Mouse (Mus musculus): ENCODE results near the gene Tmem198. TPM values are rescaled to one million over a fixed set of nuclear protein-coding genes. Genes with fewer than 3 reads are reported as not detected.
A peak's percentile ranks its signal among the peaks of the same experiment; 100 is the strongest.

Gene Tmem198
- total RNA-seq (2015) = not detected in 2 replicates
- total RNA-seq (2017) = 2.9 TPM in 1 of 2 replicates, not detected in the other

DNA sequence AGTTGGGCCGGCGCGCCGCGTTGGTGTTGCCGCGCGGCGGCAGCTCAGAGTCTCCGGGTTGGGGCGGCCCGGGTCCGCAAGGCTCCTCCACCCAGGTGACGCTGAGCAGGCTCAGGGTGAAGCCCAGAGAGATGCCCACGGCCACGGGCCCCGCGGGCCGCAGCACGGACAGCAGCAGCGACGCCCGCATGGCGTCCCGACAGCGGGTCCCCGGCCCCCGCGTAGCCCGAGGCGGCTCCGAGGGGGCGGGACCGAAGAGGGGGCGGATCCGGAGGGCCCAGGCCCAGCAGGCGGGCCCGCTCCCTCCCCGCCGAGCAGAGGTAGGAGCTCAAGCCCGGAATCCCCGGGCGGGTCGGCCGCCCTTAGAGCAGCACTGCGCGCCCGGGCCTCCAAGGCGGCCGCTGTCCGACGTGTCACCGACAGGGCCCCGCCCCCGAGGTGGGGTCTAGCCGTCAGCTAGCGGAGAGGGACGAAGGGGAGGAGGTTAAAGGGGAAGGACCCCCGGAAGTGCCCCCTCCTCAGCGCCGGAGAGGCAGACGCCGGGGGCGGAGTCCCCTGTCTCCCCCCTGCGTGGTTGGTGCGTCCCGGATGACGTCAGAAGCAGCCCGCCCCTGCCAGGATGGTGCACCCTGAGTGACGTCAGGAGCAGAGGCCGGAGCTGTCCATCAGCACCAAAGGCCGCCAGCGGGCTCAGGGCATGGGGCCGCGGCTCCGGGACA, at the start of gene Tmem198, which contains the start of gene Chpf:
Gene Tmem198, plus strand, starts transcription at position 617 of the 719 bp plus-strand sequence.
Gene Chpf, minus strand, starts transcription at position 392 of the 719 bp plus-strand sequence.
- peak; percentile 86 for ATAC-seq (replicated peaks; ENCODE audit: poor library complexity)

GRCm38 (mm10) chr1:75435475-75436328, 43.6 kb upstream of the Tmem198 start, which contains the start of gene Gmppa:
Gene Gmppa, plus strand, starts transcription at chr1:75435930.
- ATAC-seq (replicated peaks; ENCODE audit: poor library complexity) = peak; percentile 98

GRCm38 (mm10) chr1:75438782-75439181, 40.5 kb upstream of the Tmem198 start:
- no peak for ATAC-seq (replicated peaks; ENCODE audit: poor library complexity)

- no peak for ATAC-seq (replicated peaks; ENCODE audit: poor library complexity)
These were observed 38.7 kb upstream of the Tmem198 start for GRCm38 (mm10) chr1:75440661-75441060.

DNA sequence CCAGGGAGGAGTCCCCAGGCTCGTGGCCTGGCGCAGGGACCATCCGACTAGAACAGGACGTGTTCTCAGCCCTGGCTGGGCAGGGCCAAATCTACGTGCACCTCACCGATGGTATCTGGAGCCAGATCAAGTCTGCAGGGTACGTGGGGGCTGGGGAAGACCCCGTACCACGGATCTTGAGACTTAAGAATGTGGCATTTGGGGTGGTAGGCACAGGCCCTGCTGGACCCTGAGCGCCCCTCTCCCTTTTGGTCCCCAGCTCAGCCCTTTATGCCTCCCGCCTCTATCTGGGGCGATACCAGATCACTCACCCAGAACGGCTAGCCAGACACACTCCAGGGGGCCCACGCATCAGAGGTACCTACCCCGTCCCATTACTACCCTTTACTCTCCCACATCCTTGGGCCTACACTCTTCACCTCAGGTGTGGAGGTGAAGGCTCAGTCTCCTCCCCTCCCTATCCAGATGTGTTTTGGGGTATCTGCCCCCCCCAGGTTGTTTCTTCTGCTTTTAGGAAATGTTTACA, 37.8 kb upstream of the Tmem198 start:
- no peak for ATAC-seq (replicated peaks; ENCODE audit: poor library complexity)

DNA sequence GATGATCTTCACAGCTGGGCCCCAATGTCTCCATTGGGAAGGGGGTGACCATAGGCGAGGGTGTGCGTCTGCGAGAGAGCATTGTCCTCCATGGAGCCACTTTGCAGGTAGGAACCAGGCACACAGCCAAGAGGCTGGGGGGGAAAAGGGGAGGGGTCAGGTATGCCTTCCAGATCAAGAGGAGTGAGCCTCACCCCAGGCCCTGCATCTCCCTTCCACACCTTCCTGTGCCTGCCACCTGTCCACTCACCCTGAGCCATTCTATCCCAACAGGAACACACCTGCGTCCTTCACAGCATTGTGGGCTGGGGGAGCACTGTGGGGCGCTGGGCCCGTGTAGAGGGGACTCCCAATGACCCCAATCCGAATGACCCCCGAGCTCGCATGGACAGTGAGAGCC, 37.2 kb upstream of the Tmem198 start:
- ATAC-seq (replicated peaks; ENCODE audit: poor library complexity) = no peak

DNA sequence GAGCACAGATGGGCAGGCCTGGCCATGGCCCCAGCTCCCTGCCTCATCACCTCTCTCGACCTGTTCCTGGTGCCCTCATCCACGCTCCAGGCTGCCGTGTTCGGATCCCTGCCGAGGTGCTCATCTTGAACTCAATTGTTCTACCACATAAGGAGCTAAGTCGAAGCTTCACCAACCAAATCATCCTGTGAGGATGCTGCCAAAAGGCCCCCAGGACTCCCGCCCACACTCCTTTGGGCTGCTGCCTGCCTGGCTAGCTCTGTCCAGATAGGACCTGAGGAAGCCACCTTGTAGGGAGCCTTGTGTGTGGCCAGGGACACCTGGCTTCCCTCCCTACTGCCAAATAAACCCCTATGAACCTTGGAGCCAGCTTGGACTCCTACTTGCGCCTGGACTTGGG, 36.5 kb upstream of the Tmem198 start:
- no peak for ATAC-seq (replicated peaks; ENCODE audit: poor library complexity)

DNA sequence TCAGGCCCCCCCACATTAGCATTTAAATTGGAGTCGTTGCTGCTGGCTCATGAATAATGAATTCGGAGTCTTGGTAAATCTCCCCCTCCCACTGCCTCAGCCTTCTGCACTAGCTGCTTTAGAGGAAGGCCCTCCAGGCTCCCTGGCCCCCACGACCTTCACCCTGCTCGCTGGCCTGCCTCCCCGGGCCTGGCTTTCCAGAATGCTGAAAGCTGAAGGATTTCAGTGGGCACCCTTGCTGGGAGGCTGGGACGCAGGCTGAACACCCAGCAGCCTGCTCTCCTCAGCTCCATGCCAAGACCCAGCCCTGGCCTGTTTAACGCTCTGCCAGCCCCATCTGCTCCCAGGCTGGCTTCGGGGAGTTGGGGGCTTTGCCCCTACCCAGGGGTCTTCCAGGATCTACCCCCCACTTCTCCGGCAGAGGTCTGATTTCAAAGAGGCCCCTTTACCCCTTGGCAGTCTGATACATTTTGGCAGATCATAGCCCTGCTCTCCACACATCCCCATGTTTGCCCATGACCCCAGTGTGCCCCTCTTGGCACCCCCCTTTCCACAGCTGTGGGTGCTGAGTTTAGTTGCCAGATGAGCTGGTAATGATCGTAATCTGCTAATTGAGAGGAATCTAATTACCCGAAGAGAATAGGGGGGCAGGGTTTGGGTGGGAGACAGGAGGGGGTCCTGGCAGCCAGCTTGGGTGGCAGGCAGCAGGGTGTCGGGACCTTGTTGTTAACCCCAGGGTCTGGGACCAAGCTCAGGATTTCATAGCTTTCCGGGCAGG, 35.9 kb upstream of the Tmem198 start:
- no peak for ATAC-seq (replicated peaks; ENCODE audit: poor library complexity)

DNA sequence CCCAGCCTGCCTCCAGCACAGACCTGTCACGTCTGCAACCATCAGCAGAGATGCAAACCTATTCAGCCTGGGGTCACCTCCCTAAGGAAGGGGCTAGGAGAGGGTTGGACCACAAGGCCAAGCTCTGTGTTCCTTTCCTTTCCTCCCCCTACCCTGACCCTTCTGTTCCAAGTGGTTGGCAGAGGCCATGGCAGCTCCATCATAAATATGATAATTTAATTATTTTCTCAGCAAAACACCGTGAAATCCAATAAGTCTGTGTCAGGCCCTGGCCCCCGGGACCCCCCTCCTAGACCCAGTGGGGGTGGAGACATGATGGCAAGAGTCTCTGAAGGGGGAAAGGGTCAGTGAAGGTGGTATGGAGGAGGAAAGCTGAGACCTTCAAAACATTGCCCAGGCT, 35.1 kb upstream of the Tmem198 start:
- ATAC-seq (replicated peaks; ENCODE audit: poor library complexity) = no peak

DNA sequence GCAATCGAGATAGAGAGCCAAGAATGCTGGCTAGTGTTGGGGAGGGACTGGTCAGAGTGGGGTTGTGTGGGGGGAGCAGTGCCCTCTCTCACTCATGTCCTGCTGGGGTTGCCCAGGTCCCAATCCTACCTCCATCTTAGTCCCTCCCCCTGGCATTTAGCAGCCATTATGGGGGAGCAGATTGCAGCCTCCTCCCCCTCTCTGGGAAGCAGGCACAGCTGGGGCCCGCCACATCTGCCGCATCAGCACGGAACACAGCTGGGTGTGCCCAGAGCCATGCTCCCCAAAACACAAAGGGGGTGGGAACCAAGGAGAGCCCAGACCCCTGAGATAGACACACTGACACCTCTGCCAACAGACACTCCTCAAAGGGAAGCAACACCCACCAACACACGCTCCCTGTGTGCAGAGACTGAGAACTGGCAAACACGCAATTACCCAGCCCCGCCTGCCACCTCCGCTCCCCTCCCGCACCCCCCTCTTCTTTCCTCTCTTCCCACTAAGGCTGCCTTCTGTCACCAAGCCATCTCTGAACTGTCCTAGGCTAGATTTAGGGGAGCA, 34.1 kb upstream of the Tmem198 start:
- ATAC-seq (replicated peaks; ENCODE audit: poor library complexity) = peak; percentile 16; the same call in 1 of the 2 replicates

- peak; percentile 73 for ATAC-seq (replicated peaks; ENCODE audit: poor library complexity)
These were observed 33.4 kb upstream of the Tmem198 start for GRCm38 (mm10) chr1:75445751-75446611.

DNA sequence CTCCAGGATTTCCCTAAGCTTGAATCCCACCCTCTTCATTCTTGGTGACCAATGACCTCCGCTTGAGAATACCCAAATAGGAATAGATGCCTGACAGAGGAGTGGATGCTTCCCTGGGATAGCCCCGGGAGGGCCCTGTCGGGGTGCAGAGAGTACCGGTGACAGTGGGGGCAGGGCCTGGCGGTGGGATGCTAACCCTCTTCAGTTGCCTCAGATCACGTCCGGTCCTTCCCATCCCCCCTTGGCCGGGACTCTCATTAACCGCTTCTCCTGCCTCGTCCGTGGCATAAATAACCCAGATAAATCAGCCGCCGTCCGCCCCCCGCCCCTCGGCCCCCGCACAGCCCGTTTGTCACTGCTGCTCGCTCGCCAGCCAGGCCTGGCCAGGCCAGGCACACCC, 32.7 kb upstream of the Tmem198 start:
- ATAC-seq (replicated peaks; ENCODE audit: poor library complexity) = no peak

DNA sequence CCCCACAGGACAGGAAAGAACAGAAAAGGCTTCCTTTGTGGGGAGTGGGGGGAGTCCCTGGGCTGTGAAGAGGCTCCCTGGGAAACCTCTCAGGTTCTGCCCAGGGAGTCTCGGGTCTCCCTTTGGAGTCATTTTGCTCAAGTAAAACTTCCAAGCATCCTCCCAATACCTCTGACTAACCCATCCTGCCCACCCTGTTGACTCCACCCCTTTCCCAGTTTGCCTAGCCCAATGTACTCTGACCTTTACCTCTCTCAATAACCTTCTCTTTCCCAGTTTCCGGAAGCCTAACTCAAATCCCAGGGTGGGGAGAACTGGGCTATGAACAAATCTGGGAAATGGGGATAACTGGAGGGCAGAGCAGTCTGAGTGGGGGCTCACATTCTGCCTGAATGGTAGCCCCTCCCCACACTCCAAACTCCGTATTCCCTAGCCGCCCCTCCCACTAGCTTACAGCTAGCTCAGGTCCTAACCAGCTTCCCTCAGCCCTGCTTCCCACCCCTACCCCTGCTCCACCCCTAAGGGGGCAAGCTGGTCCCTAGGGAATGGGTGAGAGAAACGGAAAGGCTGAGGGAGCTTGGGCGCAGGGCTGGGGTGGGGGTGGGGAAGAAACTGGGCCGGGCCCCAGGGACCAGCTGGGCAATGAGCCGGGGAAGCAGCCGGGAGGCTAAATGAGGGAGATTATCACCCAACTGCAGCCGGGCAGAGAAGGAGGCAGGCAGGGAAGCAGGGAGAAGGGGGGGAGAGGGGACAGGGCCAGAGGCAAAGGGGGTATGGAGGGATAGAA, 31.9 kb upstream of the Tmem198 start:
- no peak for ATAC-seq (replicated peaks; ENCODE audit: poor library complexity)

GRCm38 (mm10) chr1:75448052-75448431, 31.3 kb upstream of the Tmem198 start:
- ATAC-seq (replicated peaks; ENCODE audit: poor library complexity) = no peak

DNA sequence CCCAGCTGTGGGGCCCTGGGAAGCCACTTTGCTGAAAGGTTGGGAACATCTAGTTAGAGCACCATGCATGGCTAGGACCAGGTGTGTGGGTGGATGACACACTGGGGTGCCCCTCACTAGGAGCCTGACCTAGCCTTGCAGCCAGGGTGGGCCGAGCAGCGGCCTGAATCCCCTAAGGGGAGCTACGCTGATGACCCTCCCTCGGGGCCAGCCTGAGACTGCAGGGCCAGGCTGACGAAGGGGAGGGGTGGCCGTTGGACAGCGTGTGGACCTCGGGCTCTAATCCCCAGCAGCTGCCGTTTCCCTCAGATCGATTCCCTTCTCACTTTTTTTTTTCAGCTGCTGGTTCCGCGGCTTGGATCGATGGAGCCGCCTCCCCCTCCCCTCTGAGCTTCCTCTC, 30.4 kb upstream of the Tmem198 start:
- ATAC-seq (replicated peaks; ENCODE audit: poor library complexity) = no peak

- peak; percentile 32 for ATAC-seq (replicated peaks; ENCODE audit: poor library complexity)
These were observed 29.8 kb upstream of the Tmem198 start for GRCm38 (mm10) chr1:75449377-75450135.

GRCm38 (mm10) chr1:75450314-75451005, 28.9 kb upstream of the Tmem198 start, which contains the start of gene Asic4:
Gene Asic4, plus strand, starts transcription at chr1:75450436.
- ATAC-seq (replicated peaks; ENCODE audit: poor library complexity) = peak; percentile 63
